16 mouse cellular contexts compared by ENCODE assay signal in the genomic region with DNA sequence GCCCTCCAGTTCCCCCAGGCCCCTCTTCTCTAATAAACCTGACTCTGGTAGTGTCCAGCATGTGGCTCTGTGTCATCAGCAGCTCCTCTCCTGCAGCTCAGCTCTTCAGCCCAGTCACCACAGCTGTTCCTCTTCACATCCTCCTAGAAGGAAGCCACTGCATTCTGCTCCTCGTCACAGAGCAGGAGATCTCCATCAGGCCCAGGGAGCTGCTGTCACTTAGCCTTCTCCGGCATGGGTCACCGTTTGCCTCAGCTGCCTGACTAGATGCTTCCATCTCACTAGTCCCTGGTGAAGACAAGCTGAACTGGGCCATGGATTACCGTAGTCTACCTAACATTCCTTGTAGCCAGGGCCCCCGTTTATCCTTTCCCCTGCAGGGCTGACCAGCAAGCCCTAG. TPM values are rescaled to one million over a fixed set of nuclear protein-coding genes. Genes with fewer than 3 reads are reported as not detected.
DNase-seq lines count a peak whose midpoint lies in the region; ATAC-seq lines count a peak whose summit lies in the region.
"Had no signal": no experiment of that assay in that cellular context is flagged by ENCODE, and none has a peak within 500 bp of the region (broad histone marks: within the 10 kb centered on the region; RNA-seq: fewer than 3 reads in every experiment).

No protein-coding gene starts in this region.

- no peaks in the 10 kb centered on the region for H3K27me3 ChIP-seq in intestine, embryonic 14.5 days (replicated peaks; ENCODE audit: control insufficient read depth, insufficient read depth, low read length)
- no peaks in the 10 kb centered on the region for H3K27me3 ChIP-seq in intestine, embryonic 15.5 days (replicated peaks)
- H3K27me3 ChIP-seq in midbrain, embryonic 13.5 days, result no peaks in the 10 kb centered on the region
- no peaks in the 10 kb centered on the region for H3K27me3 ChIP-seq in midbrain, embryonic 16.5 days (ENCODE audit: control insufficient read depth, insufficient read depth, low read depth, low read length)
- H3K27me3 ChIP-seq: forebrain, embryonic 13.5 days; heart, embryonic 13.5 days had no signal

- H3K9me3 ChIP-seq in intestine, embryonic 14.5 days (ENCODE audit: control insufficient read depth, low read length), result no peaks in the 10 kb centered on the region
- H3K9me3 ChIP-seq in intestine, embryonic 15.5 days, result no peaks in the 10 kb centered on the region
- H3K9me3 ChIP-seq in midbrain, embryonic 13.5 days, result no peaks in the 10 kb centered on the region
- H3K9me3 ChIP-seq in midbrain, embryonic 16.5 days (replicated peaks; ENCODE audit: control insufficient read depth, low read length, poor library complexity, severe bottlenecking), result no peaks in the 10 kb centered on the region
- H3K9me3 ChIP-seq: embryonic facial prominence, embryonic 10.5 days; forebrain, embryonic 13.5 days; heart, embryonic 13.5 days had no signal

- no peak for DNase-seq in intestine, embryonic 14.5 days (ENCODE audit: low spot score)
- peak; percentile 59 for DNase-seq in kidney, postnatal 10 days
- no peak for DNase-seq in kidney, adult 11 months
- DNase-seq in MN1 (ENCODE audit: low spot score), result peak; percentile 62
- DNase-seq in ovary, postnatal 14 days (ENCODE audit: low spot score), result no peak
- DNase-seq: adrenal gland, adult 8-10 months; adrenal gland, postnatal 36 days; forebrain, postnatal 0 days; gastrocnemius, postnatal 14 days; heart, postnatal 36 days had no signal

- peaks cover 80% of the 10 kb centered on the region for H3K36me3 ChIP-seq in intestine, embryonic 14.5 days (ENCODE audit: control insufficient read depth, insufficient read depth, low read length)
- H3K36me3 ChIP-seq in intestine, embryonic 15.5 days, result peaks cover 18% of the 10 kb centered on the region
- H3K36me3 ChIP-seq in midbrain, embryonic 13.5 days, result peaks cover 91% of the 10 kb centered on the region
- peaks cover 60% of the 10 kb centered on the region for H3K36me3 ChIP-seq in midbrain, embryonic 16.5 days (ENCODE audit: control insufficient read depth, insufficient read depth, low read length)

- no peak for ATAC-seq in intestine, embryonic 14.5 days (replicated peaks; ENCODE audit: low FRiP score, low TSS enrichment, low read depth)
- ATAC-seq in intestine, embryonic 15.5 days, result no peak
- ATAC-seq in midbrain, embryonic 13.5 days, result no peak
- no peak for ATAC-seq in midbrain, embryonic 16.5 days
- ATAC-seq: forebrain, embryonic 13.5 days; forebrain, postnatal 0 days had no signal

- 75% methylated on average over 5 of the region's 5 CpGs for WGBS in intestine, embryonic 14.5 days
- 65% methylated on average over 5 of the region's 5 CpGs for WGBS in intestine, embryonic 15.5 days
- WGBS in midbrain, embryonic 13.5 days, result 84% methylated on average over 5 of the region's 5 CpGs
- WGBS in midbrain, embryonic 16.5 days, result 86% methylated on average over 5 of the region's 5 CpGs

- no peak overlapping the region for H3K4me3 ChIP-seq in intestine, embryonic 14.5 days (ENCODE audit: low read depth, low read length)
- H3K4me3 ChIP-seq in intestine, embryonic 15.5 days (replicated peaks), result no peak overlapping the region
- H3K4me3 ChIP-seq in midbrain, embryonic 13.5 days (replicated peaks), result no peak overlapping the region
- H3K4me3 ChIP-seq in midbrain, embryonic 16.5 days (ENCODE audit: low read depth, low read length), result no peak overlapping the region
- H3K4me3 ChIP-seq: embryonic facial prominence, embryonic 10.5 days; forebrain, embryonic 13.5 days; heart, embryonic 13.5 days had no signal

- H3K4me1 ChIP-seq in intestine, embryonic 14.5 days (replicated peaks; ENCODE audit: control insufficient read depth, insufficient read depth, low read length), result peaks cover 3% of the 10 kb centered on the region
- peaks cover 5% of the 10 kb centered on the region for H3K4me1 ChIP-seq in intestine, embryonic 15.5 days (replicated peaks)
- H3K4me1 ChIP-seq in midbrain, embryonic 13.5 days (replicated peaks), result peaks cover 12% of the 10 kb centered on the region
- H3K4me1 ChIP-seq in midbrain, embryonic 16.5 days (ENCODE audit: control insufficient read depth, insufficient read depth, low read length), result peaks cover 3% of the 10 kb centered on the region

- no peak overlapping the region for H3K4me2 ChIP-seq in intestine, embryonic 14.5 days (ENCODE audit: low read length)
- H3K4me2 ChIP-seq in intestine, embryonic 15.5 days (replicated peaks), result no peak overlapping the region
- no peak overlapping the region for H3K4me2 ChIP-seq in midbrain, embryonic 13.5 days (replicated peaks)
- no peak overlapping the region for H3K4me2 ChIP-seq in midbrain, embryonic 16.5 days (ENCODE audit: low read length)
- H3K4me2 ChIP-seq: forebrain, embryonic 13.5 days; heart, embryonic 13.5 days had no signal

- H3K9ac ChIP-seq in intestine, embryonic 14.5 days (ENCODE audit: low read length), result no peak overlapping the region
- H3K9ac ChIP-seq in intestine, embryonic 15.5 days, result no peak overlapping the region
- no peak overlapping the region for H3K9ac ChIP-seq in midbrain, embryonic 13.5 days (replicated peaks)
- no peak overlapping the region for H3K9ac ChIP-seq in midbrain, embryonic 16.5 days (ENCODE audit: low read depth, low read length)
- H3K9ac ChIP-seq: forebrain, embryonic 13.5 days; forebrain, postnatal 0 days; heart, embryonic 13.5 days had no signal

- 0 out of 2 replicates have a peak overlapping the region, but pooled peaks have one; percentile 11 for H3K27ac ChIP-seq in intestine, embryonic 14.5 days (ENCODE audit: low read depth)
- no peak overlapping the region for H3K27ac ChIP-seq in intestine, embryonic 15.5 days
- peak overlapping the region; percentile 51; the same call in 1 of the 2 replicates for H3K27ac ChIP-seq in midbrain, embryonic 13.5 days
- H3K27ac ChIP-seq in midbrain, embryonic 16.5 days (ENCODE audit: low read length), result no peak overlapping the region
- H3K27ac ChIP-seq: embryonic facial prominence, embryonic 10.5 days; forebrain, embryonic 13.5 days; heart, embryonic 13.5 days had no signal

RNA-seq across cellular contexts. Expression of a gene that starts 1.2 kb away (rescaled TPM):
- 1.7 TPM in 2 replicates for polyA plus RNA-seq in intestine, embryonic 14.5 days (2014; fragmentation: Nextera tagmentation; extraction: Ambion mirVana)
- 2.9 and 3.0 TPM in 2 replicates for polyA plus RNA-seq in intestine, embryonic 15.5 days (2015; fragmentation: Nextera tagmentation; extraction: Ambion mirVana)
- 8.0 and 8.9 TPM in 2 replicates for polyA plus RNA-seq in midbrain, embryonic 13.5 days (2015; fragmentation: Nextera tagmentation; extraction: Ambion mirVana)
- 6.1 and 9.5 TPM in 2 replicates for polyA plus RNA-seq in midbrain, embryonic 16.5 days (2015; fragmentation: Nextera tagmentation; extraction: Ambion mirVana)

RNA-seq across cellular contexts. Expression of a gene that starts 6.5 kb away (rescaled TPM):
- polyA plus RNA-seq in intestine, embryonic 14.5 days (2014; fragmentation: Nextera tagmentation; extraction: Ambion mirVana), result 11.6 and 12.6 TPM in 2 replicates
- polyA plus RNA-seq in intestine, embryonic 15.5 days (2015; fragmentation: Nextera tagmentation; extraction: Ambion mirVana), result 10.0 and 11.8 TPM in 2 replicates
- polyA plus RNA-seq in midbrain, embryonic 13.5 days (2015; fragmentation: Nextera tagmentation; extraction: Ambion mirVana), result 1.5 and 2.5 TPM in 2 replicates
- 1.9 and 2.0 TPM in 2 replicates for polyA plus RNA-seq in midbrain, embryonic 16.5 days (2015; fragmentation: Nextera tagmentation; extraction: Ambion mirVana)

RNA-seq across cellular contexts. Expression of a gene that starts 6.7 kb away (rescaled TPM):
- 25.2 and 27.9 TPM in 2 replicates for polyA plus RNA-seq in intestine, embryonic 14.5 days (2014; fragmentation: Nextera tagmentation; extraction: Ambion mirVana)
- 41.6 and 45.8 TPM in 2 replicates for polyA plus RNA-seq in intestine, embryonic 15.5 days (2015; fragmentation: Nextera tagmentation; extraction: Ambion mirVana)
- 32.8 and 36.0 TPM in 2 replicates for polyA plus RNA-seq in midbrain, embryonic 13.5 days (2015; fragmentation: Nextera tagmentation; extraction: Ambion mirVana)
- polyA plus RNA-seq in midbrain, embryonic 16.5 days (2015; fragmentation: Nextera tagmentation; extraction: Ambion mirVana), result 39.7 and 40.1 TPM in 2 replicates

RNA-seq across cellular contexts. Expression of a gene that starts 19.9 kb away (rescaled TPM):
- 11.8 and 13.2 TPM in 2 replicates for polyA plus RNA-seq in intestine, embryonic 14.5 days (2014; fragmentation: Nextera tagmentation; extraction: Ambion mirVana)
- 19.4 and 21.3 TPM in 2 replicates for polyA plus RNA-seq in intestine, embryonic 15.5 days (2015; fragmentation: Nextera tagmentation; extraction: Ambion mirVana)
- polyA plus RNA-seq in midbrain, embryonic 13.5 days (2015; fragmentation: Nextera tagmentation; extraction: Ambion mirVana), result 86.9 and 111 TPM in 2 replicates
- 126 and 129 TPM in 2 replicates for polyA plus RNA-seq in midbrain, embryonic 16.5 days (2015; fragmentation: Nextera tagmentation; extraction: Ambion mirVana)

RNA-seq across cellular contexts. Expression of a gene that starts 52.7 kb away (rescaled TPM):
- 16.7 and 18.2 TPM in 2 replicates for polyA plus RNA-seq in intestine, embryonic 14.5 days (2014; fragmentation: Nextera tagmentation; extraction: Ambion mirVana)
- 14.5 and 15.8 TPM in 2 replicates for polyA plus RNA-seq in intestine, embryonic 15.5 days (2015; fragmentation: Nextera tagmentation; extraction: Ambion mirVana)
- 35.8 and 36.2 TPM in 2 replicates for polyA plus RNA-seq in midbrain, embryonic 13.5 days (2015; fragmentation: Nextera tagmentation; extraction: Ambion mirVana)
- polyA plus RNA-seq in midbrain, embryonic 16.5 days (2015; fragmentation: Nextera tagmentation; extraction: Ambion mirVana), result 51.6 and 53.4 TPM in 2 replicates

Comparison
In these comparisons a context has a peak if more than half of its experiments do, and no peak if none do; other contexts are left out.
1. DNase-seq: peak in kidney, postnatal 10 days (single experiment) and MN1 (single experiment); none in intestine, embryonic 14.5 days (single experiment), kidney, adult 11 months (single experiment) and ovary, postnatal 14 days (single experiment).
2. H3K27ac ChIP-seq: peak in intestine, embryonic 14.5 days (single experiment) and midbrain, embryonic 13.5 days (single experiment); none in intestine, embryonic 15.5 days (single experiment) and midbrain, embryonic 16.5 days (single experiment).